Mouse (Mus musculus) embryonic facial prominence, embryonic 11.5 days (tissue): Measurements from ENCODE around the gene Cyth2. TPM values are rescaled to one million over a fixed set of nuclear protein-coding genes. Genes with fewer than 3 reads are reported as not detected.

Experiments
- ATAC-seq: fragments of 200-750 bp; cut with Nextera tagmentation; replicated peaks from 2 replicates; pipeline ENCODE4 v1.8.0; 2017; ENCODE audit warnings: low read depth; ENCODE audit not compliant: insufficient number of reproducible peaks, low FRiP score, low TSS enrichment
- DNase-seq: peaks from one replicate; pipeline ENCODE4 v3.0.0-alpha.2; 2015; ENCODE audit warnings: low spot score
- H3K27ac ChIP-seq: fragments of 300-500 bp; sonication (generic); replicated peaks from 2 replicates; pipeline ENCODE4 v1.5.1; 2014; ENCODE audit warnings: mild to moderate bottlenecking, low read depth, low read length, control low read depth
- H3K27me3 ChIP-seq: fragments of 300-500 bp; sonication (generic); 2 replicates; pipeline ENCODE4 v1.6.1; 2014; ENCODE audit warnings: mild to moderate bottlenecking, low read length, moderate library complexity, mixed read lengths; ENCODE audit not compliant: control insufficient read depth, insufficient read depth
- H3K36me3 ChIP-seq: fragments of 300-500 bp; sonication (generic); replicated peaks from 2 replicates; pipeline ENCODE4 v1.6.1; 2014; ENCODE audit warnings: low read depth, mild to moderate bottlenecking, low read length, moderate library complexity, mixed read lengths; ENCODE audit not compliant: control insufficient read depth, insufficient read depth
- H3K4me1 ChIP-seq: fragments of 300-500 bp; sonication (generic); 2 replicates; pipeline ENCODE4 v1.6.1; 2014; ENCODE audit warnings: low read length, mixed read lengths; ENCODE audit not compliant: control insufficient read depth, insufficient read depth
- H3K4me2 ChIP-seq: fragments of 300-500 bp; sonication (generic); 2 replicates; pipeline ENCODE4 v1.6.1; 2014; ENCODE audit warnings: low read depth, mild to moderate bottlenecking, control low read depth, low read length, moderate library complexity
- H3K4me3 ChIP-seq: fragments of 300-500 bp; sonication (generic); 2 replicates; pipeline ENCODE4 v1.5.1; 2014; ENCODE audit warnings: low read depth, low read length, control low read depth
- H3K9ac ChIP-seq: fragments of 300-500 bp; sonication (generic); replicated peaks from 2 replicates; pipeline ENCODE4 v1.6.1; 2014; ENCODE audit warnings: mild to moderate bottlenecking, control low read depth, low read length
- H3K9me3 ChIP-seq: fragments of 300-500 bp; sonication (generic); replicated peaks from 2 replicates; pipeline ENCODE4 v1.6.1; 2016; ENCODE audit warnings: mild to moderate bottlenecking, low read length, inconsistent platforms, mixed read lengths; ENCODE audit not compliant: control insufficient read depth
- WGBS: fragments of 180-500 bp; shearing (Covaris S2); extraction: QIAGEN DNeasy Blood & Tissue Kit; methylation state at CpG from one replicate; pipeline ENCODE4 v1.1.7; 2014; 5-methylcytosine and 5-hydroxymethylcytosine counted together
- polyA plus RNA-seq: library from polyadenylated mRNA; unstranded; fragments of >200 nt; fragmentation: Nextera tagmentation; extraction: Ambion mirVana; gene quantifications from 2 replicates; pipeline ENCODE4 v1.2.1, GENCODE M21; 2014

Cyth2 gene
- polyA plus RNA-seq, 1 experiment from 2014 or later: 170 TPM

DNA sequence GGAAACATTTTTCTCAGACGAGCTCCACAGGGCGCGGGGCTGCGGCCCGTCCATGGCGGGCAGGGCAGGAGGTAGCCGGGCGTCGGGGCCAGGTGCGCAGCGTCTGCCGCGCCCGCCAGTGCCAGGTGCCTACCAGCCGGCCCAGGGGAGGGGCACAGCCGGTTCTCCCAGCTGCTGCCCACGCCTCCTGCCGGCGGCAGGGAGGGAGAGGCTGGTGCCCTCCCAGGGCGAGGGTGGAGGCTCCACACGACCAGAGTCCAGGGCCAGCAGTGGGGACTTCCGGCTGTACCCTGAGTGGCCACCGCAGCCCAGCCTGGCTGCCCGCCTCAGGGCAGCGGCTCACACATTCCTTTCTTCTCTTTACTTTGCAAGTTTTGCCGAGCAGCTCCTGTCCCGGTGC lies 55.0 kb downstream of the Cyth2 start:
- Histone ChIP-seq H3K4me1 (peaks cover 3% of the 10 kb centered on the region; the same call in 1 of the 2 replicates), H3K4me3 (peak overlapping the region; percentile 14; the same call in 1 of the 2 replicates), H3K27ac (no peak overlapping the region), H3K36me3 (no peaks in the 10 kb centered on the region), H3K4me2 (peak overlapping the region; percentile 47), H3K9me3 (no peaks in the 10 kb centered on the region), H3K9ac (peak overlapping the region; percentile 18; the same call in 1 of the 2 replicates), H3K27me3 (peaks cover 12% of the 10 kb centered on the region)
- ATAC-seq (peak; percentile 62), DNase-seq (no peak)
- 3% methylated on average over 23 of the region's 27 CpGs for WGBS

Other genes with a start within 250 kb of the Cyth2 start
- 47.0 and 47.3 TPM in 2 replicates for gene Bcat2, start 244.4 kb downstream of the Cyth2 start, polyA plus RNA-seq
- gene Fgf21, start 199.1 kb downstream of the Cyth2 start, polyA plus RNA-seq: 0.22 TPM in 1 of 2 replicates, not detected in the other
- gene Fut1, start 197.3 kb downstream of the Cyth2 start, polyA plus RNA-seq: 0.38 TPM in 1 of 2 replicates, not detected in the other
- gene Izumo1, start 192.8 kb downstream of the Cyth2 start, polyA plus RNA-seq: 0.08 and 0.11 TPM in 2 replicates
- 5.4 and 5.7 TPM in 2 replicates for gene Rasip1, start 187.1 kb downstream of the Cyth2 start, polyA plus RNA-seq
- gene Mamstr, start 174.6 kb downstream of the Cyth2 start, polyA plus RNA-seq: 1.4 and 1.8 TPM in 2 replicates
- 0.17 TPM in 1 of 2 replicates, not detected in the other for gene Fut2, start 148.2 kb downstream of the Cyth2 start, polyA plus RNA-seq
- 0.25 TPM in 2 replicates for gene Ntn5, start 130.6 kb downstream of the Cyth2 start, polyA plus RNA-seq
- 0.27 and 0.42 TPM in 2 replicates for gene Sec1, start 120.2 kb downstream of the Cyth2 start, polyA plus RNA-seq
- 6.9 and 8.7 TPM in 2 replicates for gene Car11, start 114.7 kb downstream of the Cyth2 start, polyA plus RNA-seq
- gene Dbp, start 109.5 kb downstream of the Cyth2 start, polyA plus RNA-seq: 4.9 and 5.6 TPM in 2 replicates
- gene Rpl18, start 99.1 kb downstream of the Cyth2 start, polyA plus RNA-seq: 1,026 and 1,114 TPM in 2 replicates
- 14.9 and 17.3 TPM in 2 replicates for gene Sphk2, start 96.6 kb downstream of the Cyth2 start, polyA plus RNA-seq
- gene Fam83e, start 93.4 kb downstream of the Cyth2 start, polyA plus RNA-seq: 0.21 and 0.35 TPM in 2 replicates
- not detected in 2 replicates for gene Spaca4, start 88.8 kb downstream of the Cyth2 start, polyA plus RNA-seq
- 2.9 and 3.2 TPM in 2 replicates for gene Lmtk3, start 30.8 kb downstream of the Cyth2 start, polyA plus RNA-seq
- gene Sult2b1, start 29.9 kb downstream of the Cyth2 start, polyA plus RNA-seq: 1.8 and 2.0 TPM in 2 replicates
- gene Kcnj14, start 10.2 kb upstream of the Cyth2 start, polyA plus RNA-seq: 2.1 and 2.7 TPM in 2 replicates
- gene Grwd1, start 16.4 kb upstream of the Cyth2 start, polyA plus RNA-seq: 78.6 and 81.7 TPM in 2 replicates
- gene Kdelr1, start 58.2 kb upstream of the Cyth2 start, polyA plus RNA-seq: 85.2 and 85.7 TPM in 2 replicates
- gene Grin2d, start 63.8 kb upstream of the Cyth2 start, polyA plus RNA-seq: 0.13 and 0.18 TPM in 2 replicates
- gene Syngr4, start 82.1 kb upstream of the Cyth2 start, polyA plus RNA-seq: 0.85 and 1.0 TPM in 2 replicates
- 2.7 and 3.9 TPM in 2 replicates for gene Tmem143, start 82.4 kb upstream of the Cyth2 start, polyA plus RNA-seq
- 24.9 and 29.2 TPM in 2 replicates for gene Emp3, start 106.8 kb upstream of the Cyth2 start, polyA plus RNA-seq
- gene Ccdc114, start 109.5 kb upstream of the Cyth2 start, polyA plus RNA-seq: 2.1 and 2.4 TPM in 2 replicates
- 0.04 and 0.18 TPM in 2 replicates for gene Abcc6, start 215.7 kb upstream of the Cyth2 start, polyA plus RNA-seq
- gene Nomo1, start 219.1 kb upstream of the Cyth2 start, polyA plus RNA-seq: 11.3 and 11.8 TPM in 2 replicates